Comparison of ENCODE assay signal across 8 mouse cellular contexts in the genomic region with DNA sequence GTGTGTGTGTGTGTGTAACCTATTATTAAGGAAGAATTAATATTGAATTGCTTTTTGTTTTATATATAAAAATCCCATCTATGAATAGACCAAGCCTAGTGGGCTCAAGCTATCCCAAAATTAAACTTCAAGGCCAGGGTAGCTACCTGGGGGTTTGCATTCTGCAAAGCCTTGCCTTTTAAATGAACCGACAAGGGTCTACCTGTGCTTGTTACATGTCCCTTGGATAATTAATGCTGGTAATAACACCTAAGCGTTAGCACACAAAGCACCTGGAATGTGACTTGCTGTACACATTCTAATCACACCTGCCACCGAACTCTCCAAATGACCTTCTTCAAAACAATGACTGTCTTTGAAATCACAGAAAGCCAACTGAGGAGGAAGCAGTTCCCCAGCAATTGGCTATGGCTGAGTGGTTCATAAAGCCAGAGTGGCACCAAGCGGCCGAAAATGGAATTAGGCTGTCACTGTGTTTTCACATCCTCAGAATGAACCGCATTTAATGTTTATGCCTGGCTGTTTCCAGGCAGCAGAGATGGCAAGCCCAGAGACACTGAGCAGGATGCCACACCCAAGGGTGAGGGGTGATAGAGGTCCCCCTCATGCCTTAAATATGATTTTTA.
DNase-seq lines count a peak whose midpoint lies in the region; TF ChIP-seq lines count a peak whose summit lies in the region.

No protein-coding gene starts in this region.

- H3K27me3 ChIP-seq in kidney, adult 2 months (replicated peaks; ENCODE audit: control insufficient read depth, insufficient read depth, low read length), result no peaks in the 10 kb centered on the region

- TF ChIP-seq CTCF in embryonic fibroblast, embryonic 13.5 days (IDR thresholded peaks at IDR 0.05; ENCODE audit: borderline replicate concordance, insufficient read depth, low read length), result peak; percentile 46; the same call in 1 of the 2 replicates
- peak; percentile 46; the same call in 1 of the 2 replicates for TF ChIP-seq CTCF in kidney, adult 2 months (conservative IDR thresholded peaks at IDR 0.05; ENCODE audit: insufficient read depth, insufficient read length, low read depth, low read length)

- intact Hi-C loops in left cerebral cortex, postnatal 4 days (cut with DNase I), result loop anchor here (5.0 kb wide), 1 partner anchor 317 kb away; no protein-coding TSS in a partner anchor

- no peak overlapping the region for H3K4me3 ChIP-seq in embryonic fibroblast, embryonic 13.5 days (ENCODE audit: insufficient read depth, low read length)
- no peak overlapping the region for H3K4me3 ChIP-seq in kidney, adult 2 months (ENCODE audit: insufficient read depth, low read depth, low read length)

- H3K4me1 ChIP-seq in embryonic fibroblast, embryonic 13.5 days (ENCODE audit: control insufficient read depth, insufficient read depth, low read length), result no peaks in the 10 kb centered on the region
- H3K4me1 ChIP-seq in kidney, adult 2 months (ENCODE audit: control insufficient read depth, insufficient read depth, low read length), result no peaks in the 10 kb centered on the region

- no peaks in the 10 kb centered on the region for H3K36me3 ChIP-seq in kidney, adult 2 months (ENCODE audit: control insufficient read depth, insufficient read depth, low read length)

- DNase-seq in cerebellum, adult 18-20 months, result peak; percentile 1 to 3
- DNase-seq in cerebellum, adult 9-11 months, result no peak
- DNase-seq in Muller cell, postnatal 12 days (ENCODE audit: inconsistent ontology term), result peak; percentile 43
- DNase-seq in kidney, adult 2 months, result peak; percentile 1
- peak; percentile 53 for DNase-seq in left cerebral cortex, postnatal 4 days
- DNase-seq in right cerebral cortex, postnatal 14 days, result peak; percentile 53
- no peak for DNase-seq in thymus, adult 18-20 months

- H3K27ac ChIP-seq in embryonic fibroblast, embryonic 13.5 days (ENCODE audit: insufficient read depth, low read length), result no peak overlapping the region
- H3K27ac ChIP-seq in kidney, adult 2 months (ENCODE audit: insufficient read depth, low read depth, low read length), result no peak overlapping the region

- 14% methylated on average over 6 of the region's 6 CpGs for WGBS in kidney, adult 2 months

- no peak for TF ChIP-seq POLR2A in embryonic fibroblast, embryonic 13.5 days (IDR thresholded peaks at IDR 0.05; ENCODE audit: low read depth, low read length)
- TF ChIP-seq POLR2A in kidney, adult 2 months (IDR thresholded peaks at IDR 0.05; ENCODE audit: low read depth, low read length), result no peak

Comparison
In these comparisons a context has a peak if more than half of its experiments do, and no peak if none do; other contexts are left out.
1. DNase-seq: peak in cerebellum, adult 18-20 months (2 of 2), Muller cell, postnatal 12 days (single experiment), kidney, adult 2 months (single experiment), left cerebral cortex, postnatal 4 days (single experiment) and right cerebral cortex, postnatal 14 days (single experiment); none in cerebellum, adult 9-11 months (single experiment) and thymus, adult 18-20 months (0 of 2).